13 mouse cellular contexts compared by ENCODE assay signal in genomic region chr15:30406254-30406653, GRCm38 (mm10).
A peak's percentile ranks its signal among the peaks of the same experiment; 100 is the strongest.
DNase-seq lines count a peak whose midpoint lies in the region; ATAC-seq and TF ChIP-seq lines count a peak whose summit lies in the region.
"Had no signal": no experiment of that assay in that cellular context is flagged by ENCODE, and none has a peak within 500 bp of the region (broad histone marks: within the 10 kb centered on the region; RNA-seq: fewer than 3 reads in every experiment).

No protein-coding gene starts in this region.

- no peaks in the 10 kb centered on the region for H3K4me1 ChIP-seq in lung, postnatal 0 days (ENCODE audit: insufficient read depth, low read depth, low read length)
- H3K4me1 ChIP-seq in neural tube, embryonic 11.5 days (ENCODE audit: control insufficient read depth, insufficient read depth, low read length), result no peaks in the 10 kb centered on the region
- peaks cover 3% of the 10 kb centered on the region; the same call in 1 of the 2 replicates for H3K4me1 ChIP-seq in forebrain, embryonic 15.5 days
- H3K4me1 ChIP-seq: limb, embryonic 13.5 days had no signal

- 5% methylated on average over 1 of the region's 1 CpGs for WGBS in lung, postnatal 0 days
- 14% methylated on average over 1 of the region's 1 CpGs for WGBS in neural tube, embryonic 11.5 days
- 6% methylated on average over 1 of the region's 1 CpGs for WGBS in forebrain, embryonic 15.5 days

- H3K4me3 ChIP-seq in lung, postnatal 0 days (ENCODE audit: low read depth, low read length), result no peak overlapping the region
- no peak overlapping the region for H3K4me3 ChIP-seq in neural tube, embryonic 11.5 days (ENCODE audit: low read depth, low read length)
- no peak overlapping the region for H3K4me3 ChIP-seq in forebrain, embryonic 15.5 days
- H3K4me3 ChIP-seq: heart, adult 2 months; limb, embryonic 13.5 days had no signal

- no peak overlapping the region for H3K9ac ChIP-seq in lung, postnatal 0 days (replicated peaks; ENCODE audit: low read depth)
- H3K9ac ChIP-seq in neural tube, embryonic 11.5 days (ENCODE audit: low read length), result no peak overlapping the region
- no peak overlapping the region for H3K9ac ChIP-seq in forebrain, embryonic 15.5 days (replicated peaks)
- H3K9ac ChIP-seq: limb, embryonic 13.5 days had no signal

- H3K27ac ChIP-seq in lung, postnatal 0 days (ENCODE audit: low read length), result no peak overlapping the region
- H3K27ac ChIP-seq in neural tube, embryonic 11.5 days (ENCODE audit: low read depth, low read length), result no peak overlapping the region
- no peak overlapping the region for H3K27ac ChIP-seq in forebrain, embryonic 15.5 days (replicated peaks)
- H3K27ac ChIP-seq: heart, adult 2 months; limb, embryonic 13.5 days had no signal

- H3K4me2 ChIP-seq in lung, postnatal 0 days (replicated peaks; ENCODE audit: low read depth, low read length), result no peak overlapping the region
- H3K4me2 ChIP-seq in neural tube, embryonic 11.5 days (ENCODE audit: low read depth), result no peak overlapping the region
- no peak overlapping the region for H3K4me2 ChIP-seq in forebrain, embryonic 15.5 days (replicated peaks)
- H3K4me2 ChIP-seq: limb, embryonic 13.5 days had no signal

- H3K36me3 ChIP-seq in lung, postnatal 0 days (ENCODE audit: insufficient read depth, low read length), result no peaks in the 10 kb centered on the region
- no peaks in the 10 kb centered on the region for H3K36me3 ChIP-seq in neural tube, embryonic 11.5 days (ENCODE audit: control insufficient read depth, insufficient read depth, low read length)
- no peaks in the 10 kb centered on the region for H3K36me3 ChIP-seq in forebrain, embryonic 15.5 days
- H3K36me3 ChIP-seq: limb, embryonic 13.5 days had no signal

- H3K9me3 ChIP-seq in lung, postnatal 0 days (ENCODE audit: low read length), result no peaks in the 10 kb centered on the region
- H3K9me3 ChIP-seq in neural tube, embryonic 11.5 days (ENCODE audit: control insufficient read depth, low read length), result no peaks in the 10 kb centered on the region
- H3K9me3 ChIP-seq in forebrain, embryonic 15.5 days, result no peaks in the 10 kb centered on the region
- H3K9me3 ChIP-seq: limb, embryonic 13.5 days had no signal

- no peak for TF ChIP-seq EP300 in lung, postnatal 0 days (IDR thresholded peaks at IDR 0.05)

- peak; percentile 5 for DNase-seq in adrenal gland, postnatal 14 days
- no peak for DNase-seq in adrenal gland, adult 8-10 months
- DNase-seq in lung, postnatal 0 days (ENCODE audit: low spot score), result peak; percentile 14
- no peak for DNase-seq in lung, postnatal 36 days
- DNase-seq in embryo, embryonic 11 days, result peak; percentile 60
- peak; percentile 27 for DNase-seq in neural tube, embryonic 11.5 days (ENCODE audit: low spot score)
- DNase-seq in B cell, adult 2 months, result no peak
- DNase-seq: cerebellum, adult 18-20 months; heart, adult 2 months; kidney, adult 9 months had no signal

- H3K27me3 ChIP-seq in lung, postnatal 0 days (replicated peaks; ENCODE audit: insufficient read depth, low read length), result no peaks in the 10 kb centered on the region
- H3K27me3 ChIP-seq in neural tube, embryonic 11.5 days (ENCODE audit: control insufficient read depth, insufficient read depth, low read length), result no peaks in the 10 kb centered on the region
- H3K27me3 ChIP-seq in forebrain, embryonic 15.5 days, result no peaks in the 10 kb centered on the region
- H3K27me3 ChIP-seq: limb, embryonic 13.5 days; Patski had no signal

- TF ChIP-seq CTCF in lung, postnatal 0 days (IDR thresholded peaks at IDR 0.05), result no peak

- ATAC-seq in lung, postnatal 0 days, result no peak
- ATAC-seq in neural tube, embryonic 11.5 days (ENCODE audit: insufficient read depth, low FRiP score, low TSS enrichment), result no peak
- ATAC-seq in forebrain, embryonic 15.5 days (replicated peaks), result no peak
- ATAC-seq: Patski had no signal

Comparison
In these comparisons a context has a peak if more than half of its experiments do, and no peak if none do; other contexts are left out.
1. DNase-seq: peak in adrenal gland, postnatal 14 days (single experiment), lung, postnatal 0 days (single experiment), embryo, embryonic 11 days (single experiment) and neural tube, embryonic 11.5 days (single experiment); none in adrenal gland, adult 8-10 months (single experiment), lung, postnatal 36 days (single experiment) and B cell, adult 2 months (0 of 2).